Mouse (Mus musculus): Measurements from ENCODE around the gene Galk2.

GRCm38 (mm10) chr2:125943301-125943700 lies 84.4 kb downstream of the Galk2 start:
- no peak for TF ChIP-seq CTCF (conservative IDR thresholded peaks at IDR 0.05; ENCODE audit: insufficient read depth, insufficient read length, low read depth, low read length)
- no peak for TF ChIP-seq POLR2A (IDR thresholded peaks at IDR 0.05; ENCODE audit: low read depth, low read length)

Measured in kidney, adult 2 months (tissue).